Mouse (Mus musculus) myocyte (in vitro differentiated cells): ENCODE results near the gene Gm10401. TPM values are rescaled to one million over a fixed set of nuclear protein-coding genes. Genes with fewer than 3 reads are reported as not detected.

Source experiments
- H3K27me3 ChIP-seq: one replicate; pipeline ENCODE4 v1.6.1; 2011; ENCODE audit not compliant: control insufficient read depth, insufficient read depth, insufficient read length
- H3K36me3 ChIP-seq: one replicate; pipeline ENCODE4 v1.6.1; 2011; ENCODE audit not compliant: control insufficient read depth, insufficient read depth
- H3K4me2 ChIP-seq: one replicate; pipeline ENCODE4 v1.6.1; 2011; ENCODE audit warnings: low read depth, control low read depth
- H3K4me3 ChIP-seq: one replicate; pipeline ENCODE4 v1.5.1; 2011; ENCODE audit warnings: mild to moderate bottlenecking, control low read depth, moderate library complexity
- H3K79me2 ChIP-seq: one replicate; pipeline ENCODE4 v1.6.1; 2011; ENCODE audit not compliant: control insufficient read depth, insufficient read depth
- H3ac ChIP-seq: one replicate; pipeline ENCODE4 v1.6.1; 2011; ENCODE audit not compliant: control insufficient read depth, insufficient read length
- CEBPB ChIP-seq: IDR thresholded peaks from 2 replicates; pipeline ENCODE4 v1.6.1; 2011; ENCODE audit warnings: mild to moderate bottlenecking, moderate library complexity; ENCODE audit not compliant: poor library complexity, insufficient read depth, severe bottlenecking
- E2F4 ChIP-seq: IDR thresholded peaks from one replicate; pipeline ENCODE4 v1.6.1; 2011; ENCODE audit warnings: mild to moderate bottlenecking, control low read depth, moderate library complexity; ENCODE audit not compliant: insufficient read depth
- MAX ChIP-seq: IDR thresholded peaks from one replicate; pipeline ENCODE4 v1.6.1; 2011; ENCODE audit warnings: low read depth, mild to moderate bottlenecking, control low read depth
- MYOD1 ChIP-seq, 3 experiments: IDR thresholded peaks; one replicate each; pipeline ENCODE4 v1.6.1; 2011; ENCODE audit warnings: control low read depth in 2 of 3, low read depth in 2 of 3, mild to moderate bottlenecking in 2 of 3, moderate library complexity in 1 of 3; ENCODE audit not compliant: insufficient read length in 2 of 3, control insufficient read depth in 1 of 3
- MYOG ChIP-seq, 3 experiments: IDR thresholded peaks; one replicate each; pipeline ENCODE4 v1.6.1; 2011; ENCODE audit warnings: control low read depth in 2 of 3, low read depth in 2 of 3, mild to moderate bottlenecking in 2 of 3; ENCODE audit not compliant: insufficient read length in 2 of 3, control insufficient read depth in 1 of 3, insufficient read depth in 1 of 3
- POLR2A ChIP-seq: IDR thresholded peaks from one replicate; pipeline ENCODE4 v1.6.1; 2011; ENCODE audit warnings: low read depth, mild to moderate bottlenecking, control low read depth, moderate library complexity; ENCODE audit not compliant: insufficient read length
- POLR2AphosphoS2 ChIP-seq: IDR thresholded peaks from one replicate; pipeline ENCODE4 v1.6.1; 2011; ENCODE audit warnings: low read depth, control low read depth; ENCODE audit not compliant: insufficient read length
- REST ChIP-seq: IDR thresholded peaks from one replicate; pipeline ENCODE4 v1.6.1; 2011; ENCODE audit warnings: mild to moderate bottlenecking, control low read depth, moderate library complexity; ENCODE audit not compliant: insufficient read depth, insufficient read length
- SRF ChIP-seq: IDR thresholded peaks from one replicate; pipeline ENCODE4 v1.6.1; 2011; ENCODE audit warnings: low read depth; ENCODE audit not compliant: control insufficient read depth, insufficient read length
- TCF12 ChIP-seq: IDR thresholded peaks from one replicate; pipeline ENCODE4 v1.6.1; 2011; ENCODE audit warnings: mild to moderate bottlenecking, control low read depth; ENCODE audit not compliant: poor library complexity, insufficient read depth, severe bottlenecking
- TCF3 ChIP-seq: IDR thresholded peaks from one replicate; pipeline ENCODE4 v1.6.1; 2011; ENCODE audit warnings: low read depth, control low read depth; ENCODE audit not compliant: insufficient read length
- USF1 ChIP-seq: IDR thresholded peaks from one replicate; pipeline ENCODE4 v1.6.1; 2011; ENCODE audit warnings: low read depth, mild to moderate bottlenecking, control low read depth, moderate library complexity
- polyA plus RNA-seq: library from polyadenylated mRNA; unstranded; fragments of >200 nt; fragmentation: generic; extraction: Trizol; gene quantifications from one replicate; pipeline ENCODE4 v1.2.1, GENCODE M21; 2012; ENCODE audit warnings: missing spikeins

The Gm10401 gene
- 4.4 TPM for polyA plus RNA-seq

GRCm38 (mm10) chr5:115098195-115098594, at the start of gene Gm10401:
TSS of gene Gm10401 (minus strand) at chr5:115098295.
- H3K4me3 ChIP-seq, result no peak within 1 kb of the TSS
- no peak for TF ChIP-seq E2F4
- no peak for TF ChIP-seq POLR2A
- no peak for TF ChIP-seq MYOG (IDR thresholded peaks at IDR 0.05; ENCODE audit: control insufficient read depth in 1 of 3, insufficient read depth in 1 of 3, insufficient read length in 2 of 3, low read depth in 2 of 3)
- TF ChIP-seq MYOD1 (IDR thresholded peaks at IDR 0.05; ENCODE audit: control insufficient read depth in 1 of 3, insufficient read length in 2 of 3, low read depth in 2 of 3), result no peak
- no peak for TF ChIP-seq TCF12
- TF ChIP-seq TCF3, result no peak
- no peak for TF ChIP-seq POLR2AphosphoS2
- no peak for TF ChIP-seq REST
- no peak for TF ChIP-seq MAX
- TF ChIP-seq SRF, result no peak
- no peak for TF ChIP-seq CEBPB
- TF ChIP-seq USF1, result no peak
- no peaks in the 10 kb centered on the region for H3K79me2 ChIP-seq
- no peak within 1 kb of the TSS for H3ac ChIP-seq
- no peak within 1 kb of the TSS for H3K4me2 ChIP-seq
- H3K36me3 ChIP-seq, result peaks cover 9% of the 10 kb centered on the region
- no peaks in the 10 kb centered on the region for H3K27me3 ChIP-seq

GRCm38 (mm10) chr5:115147388-115147787, 49.3 kb upstream of the Gm10401 start:
- Histone ChIP-seq H3K4me2 (no peak overlapping the region), H3K36me3 (peaks cover 35% of the 10 kb centered on the region), H3K27me3 (no peaks in the 10 kb centered on the region), H3K79me2 (peaks cover 5% of the 10 kb centered on the region), H3K4me3 (no peak overlapping the region), H3ac (no peak overlapping the region)
- TF ChIP-seq MYOG (IDR thresholded peaks at IDR 0.05; ENCODE audit: control insufficient read depth in 1 of 3, insufficient read depth in 1 of 3, insufficient read length in 2 of 3, low read depth in 2 of 3) (no peak), POLR2A (no peak), SRF (no peak), USF1 (no peak), POLR2AphosphoS2 (no peak), MYOD1 (IDR thresholded peaks at IDR 0.05; ENCODE audit: control insufficient read depth in 1 of 3, insufficient read length in 2 of 3, low read depth in 2 of 3) (no peak), TCF3 (no peak), REST (no peak), E2F4 (no peak), MAX (no peak), TCF12 (no peak), CEBPB (no peak)

GRCm38 (mm10) chr5:115146747-115147130, 48.6 kb upstream of the Gm10401 start:
- no peaks in the 10 kb centered on the region for H3K79me2 ChIP-seq
- TF ChIP-seq MYOD1 (IDR thresholded peaks at IDR 0.05; ENCODE audit: control insufficient read depth in 1 of 3, insufficient read length in 2 of 3, low read depth in 2 of 3) (no peak), USF1 (no peak), TCF12 (no peak), CEBPB (no peak), REST (no peak), MYOG (IDR thresholded peaks at IDR 0.05; ENCODE audit: control insufficient read depth in 1 of 3, insufficient read depth in 1 of 3, insufficient read length in 2 of 3, low read depth in 2 of 3) (no peak), POLR2AphosphoS2 (no peak), E2F4 (no peak), TCF3 (no peak), MAX (no peak), POLR2A (no peak)
- no peak overlapping the region for H3K4me3 ChIP-seq
- H3K36me3 ChIP-seq, result peaks cover 35% of the 10 kb centered on the region
- no peak overlapping the region for H3ac ChIP-seq
- no peaks in the 10 kb centered on the region for H3K27me3 ChIP-seq
- H3K4me2 ChIP-seq, result no peak overlapping the region

GRCm38 (mm10) chr5:115145976-115146746, 48.1 kb upstream of the Gm10401 start:
- H3ac ChIP-seq, result no peak overlapping the region
- H3K36me3 ChIP-seq, result peaks cover 35% of the 10 kb centered on the region
- no peak for TF ChIP-seq REST
- TF ChIP-seq USF1, result no peak
- no peak for TF ChIP-seq CEBPB
- TF ChIP-seq TCF3, result no peak
- TF ChIP-seq MYOD1 (IDR thresholded peaks at IDR 0.05; ENCODE audit: control insufficient read depth in 1 of 3, insufficient read length in 2 of 3, low read depth in 2 of 3), result no peak
- TF ChIP-seq POLR2A, result no peak
- no peak for TF ChIP-seq TCF12
- TF ChIP-seq MYOG (IDR thresholded peaks at IDR 0.05; ENCODE audit: control insufficient read depth in 1 of 3, insufficient read depth in 1 of 3, insufficient read length in 2 of 3, low read depth in 2 of 3), result no peak
- TF ChIP-seq MAX, result no peak
- TF ChIP-seq SRF, result no peak
- no peak for TF ChIP-seq POLR2AphosphoS2
- no peak for TF ChIP-seq E2F4
- no peak overlapping the region for H3K4me3 ChIP-seq
- H3K4me2 ChIP-seq, result no peak overlapping the region
- no peaks in the 10 kb centered on the region for H3K79me2 ChIP-seq
- no peaks in the 10 kb centered on the region for H3K27me3 ChIP-seq
